Mouse (Mus musculus) limb, embryonic 11.5 days (tissue): ENCODE measurements around the gene Zfyve28. TPM values are rescaled to one million over a fixed set of nuclear protein-coding genes. Genes with fewer than 3 reads are reported as not detected.

Experiments
- ATAC-seq: fragments of 200-750 bp; cut with Nextera tagmentation; 2 replicates; pipeline ENCODE4 v1.8.0; 2017; ENCODE audit warnings: low read depth; ENCODE audit not compliant: insufficient number of reproducible peaks, low FRiP score, low TSS enrichment
- DNase-seq: peaks from one replicate; pipeline ENCODE4 v3.0.0-alpha.2; 2015; ENCODE audit warnings: low spot score
- H3K27ac ChIP-seq: fragments of 300-500 bp; sonication (generic); replicated peaks from 2 replicates; pipeline ENCODE4 v1.5.1; 2014; ENCODE audit warnings: low read depth, mild to moderate bottlenecking, low read length
- H3K27me3 ChIP-seq: fragments of 300-500 bp; sonication (generic); 2 replicates; pipeline ENCODE4 v1.6.1; 2014; ENCODE audit warnings: mild to moderate bottlenecking, low read length, mixed read lengths; ENCODE audit not compliant: control insufficient read depth, insufficient read depth
- H3K36me3 ChIP-seq: fragments of 300-500 bp; sonication (generic); 2 replicates; pipeline ENCODE4 v1.6.1; 2014; ENCODE audit warnings: mild to moderate bottlenecking, low read length, moderate library complexity, mixed read lengths; ENCODE audit not compliant: control insufficient read depth, insufficient read depth
- H3K4me1 ChIP-seq: fragments of 300-500 bp; sonication (generic); 2 replicates; pipeline ENCODE4 v1.6.1; 2014; ENCODE audit warnings: low read length, mixed read lengths; ENCODE audit not compliant: control insufficient read depth, insufficient read depth
- H3K4me2 ChIP-seq: fragments of 300-500 bp; sonication (generic); 2 replicates; pipeline ENCODE4 v1.6.1; 2014; ENCODE audit warnings: low read depth, mild to moderate bottlenecking, moderate library complexity; ENCODE audit not compliant: severe bottlenecking
- H3K4me3 ChIP-seq: fragments of 300-500 bp; sonication (generic); 2 replicates; pipeline ENCODE4 v1.5.1; 2014; ENCODE audit warnings: low read depth, low read length
- H3K9ac ChIP-seq: fragments of 300-500 bp; sonication (generic); 2 replicates; pipeline ENCODE4 v1.6.1; 2014; ENCODE audit warnings: mild to moderate bottlenecking, low read length
- H3K9me3 ChIP-seq: fragments of 300-500 bp; sonication (generic); 2 replicates; pipeline ENCODE4 v1.6.1; 2016; ENCODE audit warnings: low read length; ENCODE audit not compliant: control insufficient read depth
- WGBS: fragments of 180-500 bp; shearing (Covaris S2); extraction: QIAGEN DNeasy Blood & Tissue Kit; methylation state at CpG from one replicate; pipeline ENCODE4 v1.1.7; 2014; 5-methylcytosine and 5-hydroxymethylcytosine counted together
- polyA plus RNA-seq: library from polyadenylated mRNA; unstranded; fragments of >200 nt; fragmentation: Nextera tagmentation; extraction: Ambion mirVana; gene quantifications from 2 replicates; pipeline ENCODE4 v1.2.1, GENCODE M21; 2014

Gene Zfyve28
- polyA plus RNA-seq, 1 experiment from 2014 or later, result 0.61 TPM

DNA sequence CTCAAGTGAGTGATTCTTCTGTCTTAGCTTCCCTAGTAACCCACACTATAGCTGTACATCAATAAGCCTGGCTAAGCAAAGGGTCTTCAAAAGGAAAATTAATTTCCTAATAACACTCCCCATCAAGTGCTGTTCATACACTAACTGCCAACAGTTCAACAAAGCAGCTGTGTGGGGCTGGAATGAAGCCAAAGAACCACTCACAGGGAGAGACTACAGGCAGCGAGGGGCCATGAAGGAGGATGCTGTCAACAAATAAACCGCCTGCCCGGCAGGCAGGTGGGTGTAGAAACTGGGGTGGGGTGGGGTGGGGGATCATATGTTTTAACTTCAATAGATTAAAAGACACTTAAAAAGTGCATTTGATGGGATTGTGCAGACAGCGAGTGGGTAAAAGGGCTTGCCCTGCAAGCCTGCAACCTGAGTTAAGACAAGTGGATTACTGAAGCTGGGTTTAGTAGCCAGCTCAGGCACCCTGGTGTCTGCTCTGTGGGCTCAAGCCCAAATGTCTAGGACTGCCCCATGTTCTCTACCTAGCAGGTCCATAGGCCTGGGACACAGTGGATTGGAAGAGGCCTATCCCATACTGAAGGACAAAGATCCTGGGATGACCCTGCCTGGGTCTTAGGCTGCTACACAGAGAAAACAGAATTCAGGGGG lies 35.8 kb downstream of the Zfyve28 start:
- no peak for ATAC-seq
- Histone ChIP-seq H3K36me3 (no peaks in the 10 kb centered on the region), H3K4me1 (peaks cover 2% of the 10 kb centered on the region; the same call in 1 of the 2 replicates), H3K4me3 (no peak overlapping the region), H3K27me3 (no peaks in the 10 kb centered on the region), H3K9me3 (no peaks in the 10 kb centered on the region), H3K9ac (no peak overlapping the region), H3K27ac (no peak overlapping the region), H3K4me2 (no peak overlapping the region)
- no peak for DNase-seq
- 74% methylated on average over 4 of the region's 4 CpGs for WGBS

DNA sequence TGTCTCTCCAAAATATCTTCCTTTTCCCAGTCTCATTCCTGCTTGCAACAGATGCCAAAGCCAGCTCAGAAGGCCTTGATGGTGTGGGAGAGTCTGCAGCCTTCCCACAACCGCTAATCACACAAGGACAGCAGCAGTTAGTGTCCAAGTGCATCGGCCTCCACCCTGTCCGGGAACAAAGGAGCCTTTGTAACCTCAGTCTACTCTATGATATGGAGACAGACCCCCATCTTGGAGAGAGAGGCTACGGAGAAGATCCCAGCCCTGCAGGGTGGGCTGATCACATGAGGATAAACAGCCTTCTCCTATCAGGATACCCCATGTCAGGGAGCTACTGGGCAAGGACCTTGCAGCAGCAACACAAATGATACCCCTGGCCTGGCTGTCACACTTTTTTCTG lies 36.5 kb downstream of the Zfyve28 start:
- peaks cover 2% of the 10 kb centered on the region; the same call in 1 of the 2 replicates for H3K4me1 ChIP-seq
- no peak for ATAC-seq
- H3K4me2 ChIP-seq, result no peak overlapping the region
- no peak for DNase-seq
- H3K27me3 ChIP-seq, result no peaks in the 10 kb centered on the region
- no peak overlapping the region for H3K27ac ChIP-seq
- WGBS, result 76% methylated on average over 4 of the region's 4 CpGs
- no peaks in the 10 kb centered on the region for H3K9me3 ChIP-seq
- no peak overlapping the region for H3K9ac ChIP-seq
- no peak overlapping the region for H3K4me3 ChIP-seq
- H3K36me3 ChIP-seq, result no peaks in the 10 kb centered on the region

DNA sequence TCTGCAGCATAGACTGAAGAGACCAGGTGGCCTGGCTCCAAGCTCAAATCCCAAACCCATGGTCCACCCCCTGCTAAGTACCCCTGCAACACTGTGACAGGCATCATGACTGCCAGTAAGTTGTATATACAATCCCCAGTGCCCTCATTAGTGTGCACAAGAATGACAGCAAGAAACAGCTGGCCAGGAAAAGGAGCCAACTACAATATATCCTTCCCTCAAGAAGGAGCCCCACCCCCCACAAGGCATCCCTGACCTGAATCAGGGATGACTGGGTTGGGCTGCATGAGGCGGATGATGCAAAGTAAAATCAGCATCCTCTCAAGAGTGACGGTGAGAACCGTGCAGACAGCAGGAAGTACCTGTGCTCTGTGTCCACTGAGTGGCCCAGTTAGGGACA lies 38.2 kb downstream of the Zfyve28 start:
- ATAC-seq, result no peak
- WGBS, result 78% methylated on average over 3 of the region's 3 CpGs
- DNase-seq, result no peak

DNA sequence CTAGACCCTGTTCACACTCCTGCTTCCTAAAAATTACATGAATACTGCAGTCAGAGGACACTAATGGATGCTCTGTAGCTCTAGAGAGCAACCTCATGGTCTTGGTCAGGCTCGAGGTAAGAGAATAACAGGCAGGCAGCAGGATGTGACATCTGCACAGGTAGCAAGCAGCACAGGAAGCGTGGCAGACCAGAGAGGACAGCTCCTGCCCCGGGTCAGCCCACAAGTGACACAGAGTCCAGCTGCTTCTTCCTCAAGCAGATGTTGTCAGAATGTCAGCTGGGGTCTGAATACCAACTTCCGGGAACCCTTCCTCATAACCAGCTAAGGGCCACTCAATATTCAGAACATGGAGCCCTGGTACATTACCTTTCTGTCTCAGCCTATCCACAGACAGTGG lies 39.1 kb downstream of the Zfyve28 start:
- Histone ChIP-seq H3K4me2 (no peak overlapping the region), H3K27ac (no peak overlapping the region), H3K27me3 (no peaks in the 10 kb centered on the region), H3K36me3 (no peaks in the 10 kb centered on the region), H3K4me3 (no peak overlapping the region), H3K9ac (no peak overlapping the region), H3K4me1 (peaks cover 2% of the 10 kb centered on the region; the same call in 1 of the 2 replicates), H3K9me3 (no peaks in the 10 kb centered on the region)
- ATAC-seq, result no peak
- WGBS, result 85% methylated on average over 4 of the region's 4 CpGs
- DNase-seq, result no peak

More for the DNA sequence above, 38.2 kb downstream of the Zfyve28 start:
- Histone ChIP-seq H3K27me3 (no peaks in the 10 kb centered on the region), H3K4me2 (no peak overlapping the region), H3K27ac (no peak overlapping the region), H3K4me1 (peaks cover 2% of the 10 kb centered on the region; the same call in 1 of the 2 replicates), H3K36me3 (no peaks in the 10 kb centered on the region), H3K9me3 (no peaks in the 10 kb centered on the region), H3K4me3 (no peak overlapping the region), H3K9ac (no peak overlapping the region)

DNA sequence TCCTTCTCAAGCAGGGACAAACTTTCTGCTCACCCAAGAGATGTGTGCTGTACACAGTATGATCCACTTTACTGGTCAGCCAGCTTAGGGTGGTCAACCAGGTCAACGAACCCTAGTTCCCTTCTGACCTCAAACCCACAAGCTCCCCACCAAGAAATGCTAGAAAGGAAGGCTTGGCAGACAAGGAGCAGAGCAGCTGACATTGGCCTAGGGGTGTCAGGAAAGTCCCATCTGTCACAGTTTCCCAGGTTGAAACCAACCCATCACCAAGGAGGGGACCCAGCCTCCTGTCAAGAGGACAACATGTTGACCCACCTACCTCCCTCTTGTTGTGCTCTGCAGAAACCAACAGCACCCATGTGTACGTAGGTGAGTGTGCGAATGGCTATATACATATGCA lies 41.8 kb downstream of the Zfyve28 start:
- H3K4me3 ChIP-seq, result no peak overlapping the region
- WGBS, result 98% methylated on average over 3 of the region's 3 CpGs
- H3K36me3 ChIP-seq, result no peaks in the 10 kb centered on the region
- no peak overlapping the region for H3K27ac ChIP-seq
- no peaks in the 10 kb centered on the region for H3K27me3 ChIP-seq
- H3K4me1 ChIP-seq, result no peaks in the 10 kb centered on the region
- H3K4me2 ChIP-seq, result no peak overlapping the region
- H3K9ac ChIP-seq, result no peak overlapping the region
- no peak for DNase-seq
- no peaks in the 10 kb centered on the region for H3K9me3 ChIP-seq
- ATAC-seq, result no peak

DNA sequence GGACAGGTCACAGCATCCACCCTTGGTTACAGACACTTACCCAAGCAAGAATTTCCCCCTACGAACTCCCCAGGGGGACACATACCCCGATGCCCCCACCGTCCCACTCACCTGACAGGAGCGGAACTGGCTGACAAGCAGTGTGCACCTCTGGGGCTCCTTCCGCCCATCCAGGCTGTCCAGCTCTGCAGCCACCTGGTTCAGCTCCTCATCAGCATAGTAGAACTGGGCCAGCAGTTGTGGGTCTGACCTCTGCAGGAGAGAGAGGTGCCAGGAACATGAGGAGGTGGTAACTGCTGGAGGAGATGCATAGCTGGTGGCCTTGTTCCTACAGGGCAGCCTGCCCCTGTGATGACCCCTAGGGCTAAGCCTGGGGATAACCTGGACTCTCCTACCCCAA lies 45.2 kb downstream of the Zfyve28 start:
- DNase-seq (no peak), ATAC-seq (no peak)
- Histone ChIP-seq H3K9me3 (no peaks in the 10 kb centered on the region), H3K36me3 (no peaks in the 10 kb centered on the region), H3K27ac (no peak overlapping the region), H3K4me1 (no peaks in the 10 kb centered on the region), H3K27me3 (no peaks in the 10 kb centered on the region), H3K4me3 (no peak overlapping the region), H3K9ac (no peak overlapping the region), H3K4me2 (no peak overlapping the region)
- 85% methylated on average over 5 of the region's 5 CpGs for WGBS

DNA sequence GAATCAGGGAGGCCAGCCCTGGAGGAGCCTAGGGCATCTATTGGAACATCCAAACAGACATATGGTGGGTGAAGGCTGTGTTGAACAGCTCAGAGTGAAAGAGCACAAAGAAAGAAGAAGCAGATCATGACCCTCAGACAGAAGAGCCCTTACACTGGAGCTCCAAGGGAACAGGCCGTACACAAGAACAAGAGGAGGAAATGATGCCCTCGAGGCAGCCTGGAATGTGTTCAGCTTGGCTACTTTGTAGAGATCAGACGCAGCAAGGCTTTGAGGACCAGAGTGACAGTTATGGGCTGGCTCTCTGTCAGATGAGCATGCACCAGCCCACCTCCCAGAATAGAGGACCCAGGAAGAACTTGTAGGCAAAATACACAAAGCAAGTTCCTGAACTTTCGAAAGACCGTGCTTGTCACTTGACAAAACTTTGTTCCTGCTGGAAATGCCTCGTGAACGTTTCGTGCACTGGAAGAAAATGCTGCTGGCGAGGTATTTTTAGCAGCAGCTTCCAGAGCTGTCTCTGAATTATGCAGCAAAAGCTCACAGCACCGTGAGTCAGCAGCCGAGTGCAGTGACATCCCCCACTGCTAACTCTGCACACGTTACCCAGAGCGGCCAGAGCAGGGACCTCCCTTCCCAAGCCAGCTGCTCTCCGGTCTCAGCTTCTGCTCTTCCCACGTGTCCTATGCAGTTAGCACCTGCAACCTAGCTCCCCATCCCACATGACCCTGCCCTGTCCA lies 45.9 kb downstream of the Zfyve28 start:
- H3K27ac ChIP-seq, result no peak overlapping the region
- no peak overlapping the region for H3K4me2 ChIP-seq
- H3K36me3 ChIP-seq, result no peaks in the 10 kb centered on the region
- no peaks in the 10 kb centered on the region for H3K27me3 ChIP-seq
- no peaks in the 10 kb centered on the region for H3K9me3 ChIP-seq
- no peaks in the 10 kb centered on the region for H3K4me1 ChIP-seq
- H3K4me3 ChIP-seq, result no peak overlapping the region
- WGBS, result 58% methylated on average over 15 of the region's 15 CpGs
- no peak for DNase-seq
- ATAC-seq, result no peak
- no peak overlapping the region for H3K9ac ChIP-seq

DNA sequence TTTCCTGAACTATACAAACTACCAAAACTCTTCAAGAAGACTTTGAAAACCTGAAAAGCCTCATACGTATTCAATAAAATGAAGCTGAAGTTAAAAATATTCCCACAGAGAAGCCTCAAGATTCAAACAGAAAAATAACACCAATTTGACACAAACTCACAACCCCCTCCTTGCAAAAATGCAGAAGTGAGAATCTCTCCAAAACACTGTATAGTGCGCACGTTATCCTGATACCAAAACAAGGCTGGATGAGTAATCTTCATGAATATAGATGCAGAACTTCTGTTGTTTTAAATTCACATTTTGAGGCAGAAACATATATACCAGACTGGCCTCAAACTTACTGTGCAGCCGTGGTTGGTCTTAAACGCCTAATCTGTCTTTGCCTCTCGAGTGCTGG lies 49.8 kb downstream of the Zfyve28 start:
- H3K27me3 ChIP-seq, result no peaks in the 10 kb centered on the region
- ATAC-seq, result no peak
- 90% methylated on average over 6 of the region's 6 CpGs for WGBS
- H3K4me3 ChIP-seq, result no peak overlapping the region
- no peak overlapping the region for H3K4me2 ChIP-seq
- H3K4me1 ChIP-seq, result 0 out of 2 replicates have a peak, but pooled peaks cover under 1% of the 10 kb centered on the region
- no peak overlapping the region for H3K9ac ChIP-seq
- H3K27ac ChIP-seq, result no peak overlapping the region
- no peaks in the 10 kb centered on the region for H3K36me3 ChIP-seq
- no peak for DNase-seq
- no peaks in the 10 kb centered on the region for H3K9me3 ChIP-seq
